Mouse (Mus musculus) midbrain, postnatal 0 days (tissue): ENCODE measurements around the gene Ift57. TPM values are rescaled to one million over a fixed set of nuclear protein-coding genes. Genes with fewer than 3 reads are reported as not detected.

ENCODE experiments used
- ATAC-seq: fragments of 200-750 bp; cut with Nextera tagmentation; 2 replicates; pipeline ENCODE4 v1.8.0; 2017; ENCODE audit warnings: moderate number of reproducible peaks, mild to moderate bottlenecking, moderate TSS enrichment, moderate library complexity; ENCODE audit not compliant: low FRiP score
- DNase-seq: peaks from one replicate; pipeline ENCODE4 v3.0.0-alpha.2; 2015; ENCODE audit warnings: low spot score
- H3K27ac ChIP-seq: fragments of 300-500 bp; sonication (generic); 2 replicates; pipeline ENCODE4 v1.5.1; 2014; ENCODE audit warnings: low read depth, mild to moderate bottlenecking, low read length, mixed read lengths
- H3K27me3 ChIP-seq: fragments of 300-500 bp; sonication (generic); 2 replicates; pipeline ENCODE4 v1.6.1; 2014; ENCODE audit warnings: low read length, control low read depth, mixed read lengths; ENCODE audit not compliant: insufficient read depth
- H3K36me3 ChIP-seq: fragments of 300-500 bp; sonication (generic); 2 replicates; pipeline ENCODE4 v1.6.1; 2014; ENCODE audit warnings: low read length, control low read depth, mixed read lengths; ENCODE audit not compliant: insufficient read depth
- H3K4me1 ChIP-seq: fragments of 300-500 bp; sonication (generic); 2 replicates; pipeline ENCODE4 v1.6.1; 2014; ENCODE audit warnings: mild to moderate bottlenecking, control low read depth, antibody characterized with exemption, low read length, mixed read lengths; ENCODE audit not compliant: insufficient read depth
- H3K4me2 ChIP-seq: fragments of 300-500 bp; sonication (generic); 2 replicates; pipeline ENCODE4 v1.6.1; 2014; ENCODE audit warnings: low read depth, mild to moderate bottlenecking, low read length, mixed read lengths; ENCODE audit not compliant: poor library complexity, severe bottlenecking
- H3K4me3 ChIP-seq: fragments of 300-500 bp; sonication (generic); 2 replicates; pipeline ENCODE4 v1.5.1; 2014; ENCODE audit warnings: low read depth, mild to moderate bottlenecking, low read length, moderate library complexity
- H3K9ac ChIP-seq: fragments of 300-500 bp; sonication (generic); replicated peaks from 2 replicates; pipeline ENCODE4 v1.6.1; 2014; ENCODE audit warnings: mild to moderate bottlenecking, low read length, moderate library complexity, mixed read lengths; ENCODE audit not compliant: poor library complexity, severe bottlenecking
- H3K9me3 ChIP-seq: fragments of 300-500 bp; sonication (generic); 2 replicates; pipeline ENCODE4 v1.6.1; 2016; ENCODE audit warnings: low read length, control low read depth
- CTCF ChIP-seq: IDR thresholded peaks from 2 replicates; pipeline ENCODE4 v1.5.1; 2016; ENCODE audit warnings: antibody characterized with exemption, mild to moderate bottlenecking
- WGBS: fragments of 180-500 bp; shearing (Covaris S2); extraction: QIAGEN DNeasy Blood & Tissue Kit; methylation state at CpG from one replicate; pipeline ENCODE4 v1.1.7; 2014; 5-methylcytosine and 5-hydroxymethylcytosine counted together
- polyA plus RNA-seq: library from polyadenylated mRNA; unstranded; fragments of >200 nt; fragmentation: Nextera tagmentation; extraction: Ambion mirVana; gene quantifications from 2 replicates; pipeline ENCODE4 v1.2.1, GENCODE M21; 2015
- total RNA-seq: library from RNA; depleted of rRNA; stranded (reverse); fragments of >200 nt; gene quantifications from 2 replicates; pipeline ENCODE4 v1.2.3, GENCODE M21; 2014; rRNA removed

Gene Ift57
- total RNA-seq (16.1 and 17.6 TPM in 2 replicates), polyA plus RNA-seq (41.9 and 44.2 TPM in 2 replicates)

DNA sequence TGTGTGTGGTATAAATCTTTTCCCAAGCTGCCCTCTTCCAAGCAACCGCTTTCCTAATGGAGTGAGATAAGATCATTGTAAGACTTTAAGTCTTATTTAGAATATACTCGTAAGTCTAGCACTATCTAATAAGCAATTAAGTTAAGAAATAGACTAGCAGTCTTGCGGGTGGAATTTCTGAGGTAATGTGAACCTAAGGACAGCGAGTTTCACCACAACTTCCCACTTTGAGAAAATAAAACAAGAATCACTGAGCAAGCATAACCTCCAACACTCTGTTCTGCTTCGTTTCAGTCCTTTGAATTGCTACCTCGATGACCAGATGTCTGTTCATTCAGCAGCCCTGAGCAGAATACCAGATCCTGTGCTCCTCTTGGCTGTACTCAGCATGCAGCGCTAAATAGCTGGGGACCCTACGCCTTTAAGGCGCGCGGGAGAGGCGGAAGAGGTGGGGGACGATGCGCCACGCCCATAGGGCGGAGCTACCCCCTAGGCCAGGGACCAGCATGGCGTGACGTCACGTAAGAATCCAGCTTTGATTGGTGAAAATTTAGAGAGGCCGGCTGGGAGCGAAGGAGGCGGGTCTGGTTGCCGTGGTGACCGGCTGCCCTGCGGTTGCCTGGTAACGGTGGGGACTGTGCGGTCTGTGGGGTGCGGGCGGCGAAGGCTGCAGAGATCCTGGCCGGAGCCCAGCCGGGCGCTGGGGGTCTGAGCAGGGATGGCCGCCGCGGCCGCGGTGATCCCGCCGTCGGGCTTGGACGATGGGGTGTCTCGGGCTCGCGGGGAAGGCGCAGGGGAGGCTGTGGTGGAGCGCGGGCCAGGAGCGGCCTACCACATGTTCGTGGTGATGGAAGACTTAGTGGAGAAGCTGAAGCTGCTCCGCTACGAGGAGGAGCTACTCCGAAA lies at the start of gene Ift57:
Gene Ift57 (plus strand): TSS at position 614 of the 906 bp plus-strand sequence.
- no peaks in the 10 kb centered on the region for H3K36me3 ChIP-seq
- H3K4me3 ChIP-seq, result peak within 1 kb of the TSS; percentile 81
- 0 out of 2 replicates have a peak, but pooled peaks have one; percentile 2 for TF ChIP-seq CTCF
- ATAC-seq (peak; percentile 100), DNase-seq (peak; percentile 100)
- H3K9ac ChIP-seq, result peak within 1 kb of the TSS; percentile 63
- peak within 1 kb of the TSS; percentile 67 for H3K27ac ChIP-seq
- H3K9me3 ChIP-seq, result no peaks in the 10 kb centered on the region
- H3K4me1 ChIP-seq, result no peaks in the 10 kb centered on the region
- 3% methylated on average over 47 of the region's 53 CpGs for WGBS
- peak within 1 kb of the TSS; percentile 75 for H3K4me2 ChIP-seq
- no peaks in the 10 kb centered on the region for H3K27me3 ChIP-seq

DNA sequence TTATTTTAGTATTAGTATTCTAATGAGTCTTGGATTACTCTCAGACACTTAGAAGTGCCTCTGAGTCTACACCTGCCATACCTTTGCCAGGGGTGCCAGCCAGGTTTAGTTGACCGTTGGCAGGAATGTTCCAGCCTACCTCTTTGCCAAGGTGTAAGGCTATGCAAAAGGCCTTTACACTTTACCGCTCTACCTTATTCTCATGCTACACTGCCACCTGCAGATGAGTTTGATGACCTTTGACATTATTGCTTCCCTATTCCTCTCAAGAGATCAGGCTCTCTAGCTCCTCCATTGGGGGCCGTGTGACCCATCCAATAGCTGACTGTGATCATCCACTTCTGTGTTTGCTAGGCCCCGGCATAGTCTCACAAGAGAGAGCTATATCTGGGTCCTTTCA lies 41.9 kb upstream of the Ift57 start:
- TF ChIP-seq CTCF, result no peak
- Histone ChIP-seq H3K36me3 (no peaks in the 10 kb centered on the region), H3K9me3 (no peaks in the 10 kb centered on the region), H3K9ac (no peak overlapping the region), H3K27me3 (no peaks in the 10 kb centered on the region), H3K4me2 (no peak overlapping the region), H3K4me3 (no peak overlapping the region), H3K4me1 (no peaks in the 10 kb centered on the region), H3K27ac (no peak overlapping the region)
- DNase-seq, result no peak
- 94% methylated on average over 4 of the region's 4 CpGs for whole genome bisulfite sequencing
- no peak for ATAC-seq

DNA sequence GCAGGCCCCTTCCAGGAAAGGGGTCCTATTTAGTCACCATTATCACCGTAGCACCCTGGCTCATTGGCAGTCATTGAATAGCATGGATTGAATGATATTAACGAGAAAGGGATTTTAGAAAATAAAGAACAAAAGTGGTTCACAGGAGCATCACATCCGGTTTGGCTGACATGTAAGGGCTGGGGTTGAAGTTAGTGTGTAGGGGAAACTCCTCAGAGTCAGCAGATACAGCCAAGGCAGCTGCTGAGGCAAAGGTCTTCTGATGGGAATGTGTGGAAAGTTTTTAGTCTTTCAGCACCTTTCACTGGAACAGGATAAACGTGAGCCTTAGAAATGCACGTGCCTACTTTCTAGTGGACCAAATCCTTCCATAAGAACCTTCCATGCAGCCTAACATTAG lies 41.0 kb upstream of the Ift57 start:
- no peak overlapping the region for H3K9ac ChIP-seq
- 76% methylated on average over 5 of the region's 5 CpGs for WGBS

GRCm38 (mm10) chr16:49659131-49659530 lies 39.9 kb upstream of the Ift57 start:
- no peaks in the 10 kb centered on the region for H3K36me3 ChIP-seq
- H3K9ac ChIP-seq, result no peak overlapping the region
- H3K4me1 ChIP-seq, result no peaks in the 10 kb centered on the region
- ATAC-seq (no peak), DNase-seq (no peak)
- 76% methylated on average over 2 of the region's 2 CpGs for WGBS
- no peak for TF ChIP-seq CTCF
- no peak overlapping the region for H3K4me3 ChIP-seq
- no peak overlapping the region for H3K4me2 ChIP-seq
- H3K27me3 ChIP-seq, result no peaks in the 10 kb centered on the region
- H3K9me3 ChIP-seq, result no peaks in the 10 kb centered on the region
- H3K27ac ChIP-seq, result no peak overlapping the region

More for the DNA sequence above, 41.0 kb upstream of the Ift57 start:
- DNase-seq, result no peak
- H3K36me3 ChIP-seq, result no peaks in the 10 kb centered on the region
- no peak overlapping the region for H3K4me3 ChIP-seq
- no peak overlapping the region for H3K27ac ChIP-seq
- H3K4me2 ChIP-seq, result no peak overlapping the region
- no peaks in the 10 kb centered on the region for H3K4me1 ChIP-seq
- no peaks in the 10 kb centered on the region for H3K27me3 ChIP-seq
- H3K9me3 ChIP-seq, result no peaks in the 10 kb centered on the region
- no peak for TF ChIP-seq CTCF
- no peak for ATAC-seq

DNA sequence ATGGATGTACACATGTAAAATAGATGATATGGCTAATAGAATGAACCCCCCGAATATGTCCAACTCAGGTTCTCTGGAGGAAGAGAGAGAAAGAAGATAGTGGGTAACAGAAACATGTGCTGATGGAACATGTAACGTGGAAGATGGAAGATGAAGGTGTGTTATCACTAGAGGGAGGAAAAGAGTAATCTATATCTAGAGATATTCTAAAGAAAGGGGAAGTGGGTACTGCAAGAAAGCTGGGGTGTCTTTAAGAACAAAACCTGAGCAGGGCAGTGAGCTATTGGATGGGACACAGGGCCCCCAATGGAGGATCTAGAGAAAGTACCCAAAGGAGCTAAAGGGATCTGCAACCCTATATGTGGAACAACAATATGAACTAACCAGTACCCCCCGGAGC lies 38.9 kb upstream of the Ift57 start:
- no peak for DNase-seq
- ATAC-seq, result no peak
- H3K9ac ChIP-seq, result no peak overlapping the region
- no peak overlapping the region for H3K27ac ChIP-seq
- no peak for TF ChIP-seq CTCF
- no peak overlapping the region for H3K4me3 ChIP-seq
- 93% methylated on average over 3 of the region's 3 CpGs for WGBS
- H3K4me1 ChIP-seq, result no peaks in the 10 kb centered on the region
- H3K27me3 ChIP-seq, result no peaks in the 10 kb centered on the region
- H3K4me2 ChIP-seq, result no peak overlapping the region
- H3K9me3 ChIP-seq, result no peaks in the 10 kb centered on the region
- H3K36me3 ChIP-seq, result no peaks in the 10 kb centered on the region

- no peaks in the 10 kb centered on the region for H3K9me3 ChIP-seq
- no peaks in the 10 kb centered on the region for H3K36me3 ChIP-seq
- ATAC-seq (peak; percentile 27; the same call in 1 of the 2 replicates), DNase-seq (no peak)
- 76% methylated on average over 6 of the region's 6 CpGs for WGBS
- H3K4me1 ChIP-seq, result no peaks in the 10 kb centered on the region
- H3K4me3 ChIP-seq, result no peak overlapping the region
- H3K27me3 ChIP-seq, result no peaks in the 10 kb centered on the region
- TF ChIP-seq CTCF, result no peak
- H3K4me2 ChIP-seq, result no peak overlapping the region
- no peak overlapping the region for H3K9ac ChIP-seq
- H3K27ac ChIP-seq, result no peak overlapping the region
These were observed 36.8 kb upstream of the Ift57 start for GRCm38 (mm10) chr16:49662201-49662600.
